Mouse (Mus musculus): Measurements from ENCODE around the gene Hspa1a. TPM values are rescaled to one million over a fixed set of nuclear protein-coding genes. Genes with fewer than 3 reads are reported as not detected.
"Not testable (repeated sequence)": the region's sequence is repeated elsewhere in the genome, so short reads cannot be mapped to it uniquely, and the experiment has no call there.

Hspa1a gene
- total RNA-seq (2021): 100 to 1,000 TPM; 195 to 256 TPM
- long read RNA-seq, experiment 1, transcript Hspa1a-201 (1 exons, 2,967 nt): major isoform, 297 of 298 reads
- long read RNA-seq, experiment 1, partial matches to known transcripts: 0 of 298 reads
- long read RNA-seq, experiment 1, other reads (novel, unspliced or antisense): 1 of 298 reads
- long read RNA-seq, experiment 2, transcript Hspa1a-201 (1 exons, 2,967 nt): major isoform, 203 of 203 reads
- long read RNA-seq, experiment 2, partial matches to known transcripts: 0 of 203 reads
- long read RNA-seq, experiment 2, other reads (novel, unspliced or antisense): 0 of 203 reads

GRCm38 (mm10) chr17:34972069-34972749, at the start of gene Hspa1a, which contains the start of gene Hspa1l:
Gene Hspa1a, minus strand, starts transcription at chr17:34972156.
Gene Hspa1l, plus strand, starts transcription at chr17:34972703.
- peak; percentile 84 to 91 for DNase-seq (ENCODE audit: low spot score in 2 of 2)

DNA sequence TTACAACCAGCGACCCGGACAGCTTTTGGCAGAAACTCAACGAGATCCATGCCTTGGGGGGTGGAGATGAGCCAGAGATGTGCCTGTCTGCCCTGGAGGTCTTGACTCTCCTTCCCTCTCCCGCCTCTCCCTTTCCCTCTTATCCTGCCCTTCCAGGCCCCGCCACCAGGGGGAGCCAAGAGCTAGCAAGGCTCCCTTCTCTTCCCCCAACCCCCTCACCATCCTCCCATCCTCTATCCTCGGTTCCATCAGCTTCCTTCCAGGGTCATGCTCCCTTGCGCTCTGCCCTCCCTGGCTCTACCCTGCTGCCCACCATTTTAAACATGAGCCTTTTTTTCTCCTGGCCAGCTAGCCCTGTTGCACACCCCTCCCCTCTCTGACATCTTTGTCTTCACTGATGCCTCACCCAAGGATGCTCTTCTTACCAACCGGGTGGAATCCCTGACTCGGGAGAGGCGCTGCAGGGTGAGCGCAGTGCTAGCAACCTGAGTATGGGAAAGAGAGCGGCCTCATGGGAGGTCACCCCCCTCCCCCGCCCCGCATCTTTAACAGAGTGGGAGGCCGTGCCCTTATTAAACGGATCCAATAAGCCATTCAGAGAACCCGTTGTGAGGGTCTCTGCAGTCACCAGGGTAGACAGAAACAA, 49.3 kb upstream of the Hspa1a start:
- DNase-seq (ENCODE audit: low spot score in 2 of 2): peak; percentile 90 to 93

DNA sequence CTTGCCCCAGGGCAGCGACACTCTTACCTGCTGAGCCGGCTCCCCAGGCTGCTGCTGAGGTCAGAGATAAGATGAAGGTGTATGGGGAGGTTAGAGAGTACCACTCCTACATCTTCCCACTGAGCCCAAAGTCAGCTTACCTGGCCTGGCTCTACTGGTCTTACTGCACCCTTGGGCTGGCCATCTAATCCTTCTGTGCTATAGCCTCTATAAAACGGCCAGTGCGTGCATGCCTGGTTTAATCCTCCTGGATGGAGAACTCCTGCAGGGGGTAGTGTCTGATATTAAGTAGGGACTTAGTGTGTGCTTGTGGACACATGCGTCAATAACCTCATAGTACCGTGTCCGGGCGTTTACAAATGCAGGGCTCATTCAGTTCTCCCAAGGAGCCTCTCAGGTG, 48.6 kb upstream of the Hspa1a start:
- no peak for DNase-seq (ENCODE audit: low spot score in 2 of 2)

DNA sequence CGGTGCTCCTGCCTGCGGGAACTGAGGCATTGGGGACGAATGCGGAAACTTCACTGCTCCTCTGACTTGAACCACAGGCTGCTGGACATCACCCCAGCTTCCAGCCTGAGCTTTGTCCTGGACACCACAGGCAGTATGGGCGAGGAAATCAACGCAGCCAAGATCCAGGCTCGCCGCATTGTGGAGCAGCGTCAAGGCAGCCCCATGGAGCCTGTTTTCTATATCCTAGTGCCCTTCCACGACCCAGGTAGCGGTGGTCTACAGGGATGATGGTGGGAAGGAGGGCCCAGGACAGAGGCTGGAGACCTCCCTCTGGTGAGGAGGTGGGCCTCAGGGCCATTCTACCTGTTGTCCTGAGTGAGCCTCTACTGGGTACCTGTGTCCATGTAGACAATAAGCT, 47.9 kb upstream of the Hspa1a start:
- DNase-seq (ENCODE audit: low spot score in 2 of 2): no peak

DNA sequence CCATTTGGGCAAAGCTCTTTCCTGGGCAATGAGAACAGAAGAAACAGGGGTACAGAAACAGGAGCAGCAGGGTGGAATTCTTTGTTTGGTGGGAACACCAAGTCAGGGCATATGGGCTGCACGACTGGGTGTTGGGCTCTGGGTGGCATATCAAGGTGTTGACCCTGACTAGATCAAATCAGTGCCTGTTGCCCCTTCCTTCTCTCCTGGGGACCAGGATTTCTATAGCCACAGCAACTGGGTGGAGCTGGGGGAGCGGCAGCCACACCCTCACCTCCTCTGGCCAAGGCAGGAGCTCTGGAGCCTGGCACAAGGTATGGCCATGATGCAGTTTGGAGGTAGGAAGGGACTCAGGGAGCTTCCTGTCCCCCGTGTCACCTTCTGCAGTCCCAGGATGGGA, 46.2 kb upstream of the Hspa1a start:
- no peak for DNase-seq (ENCODE audit: low spot score in 2 of 2)

GRCm38 (mm10) chr17:35017706-35018030, 45.7 kb upstream of the Hspa1a start:
- DNase-seq (ENCODE audit: low spot score in 2 of 2): no peak

- DNase-seq (ENCODE audit: low spot score in 2 of 2): no peak
Observed at GRCm38 (mm10) chr17:35016791-35017705, 45.1 kb upstream of the Hspa1a start.

DNA sequence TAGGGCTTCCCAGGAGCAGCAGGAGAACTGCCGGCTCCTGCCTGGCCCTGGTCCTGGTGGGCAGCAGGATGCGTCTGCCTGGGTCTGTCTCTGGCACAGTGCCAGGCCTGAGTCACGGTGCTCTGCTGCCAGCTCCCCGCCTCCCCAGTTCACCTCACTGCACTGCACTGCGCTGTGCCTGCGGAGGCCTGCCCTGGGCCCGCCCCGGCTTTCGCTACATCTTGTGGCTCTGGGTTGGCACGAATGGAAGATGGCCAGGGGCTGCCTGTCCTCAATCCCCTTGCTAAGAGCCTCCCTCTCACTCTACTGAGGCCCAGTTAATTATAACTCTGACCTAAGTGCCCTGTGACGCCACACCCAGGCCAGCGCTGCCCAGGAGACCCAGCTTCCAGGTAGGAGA, 44.4 kb upstream of the Hspa1a start, which contains the start of gene Vwa7:
Gene Vwa7 (plus strand): TSS at position 204 of the 400 bp plus-strand sequence.
- DNase-seq (ENCODE audit: low spot score in 2 of 2): peak; percentile 40 to 48

DNA sequence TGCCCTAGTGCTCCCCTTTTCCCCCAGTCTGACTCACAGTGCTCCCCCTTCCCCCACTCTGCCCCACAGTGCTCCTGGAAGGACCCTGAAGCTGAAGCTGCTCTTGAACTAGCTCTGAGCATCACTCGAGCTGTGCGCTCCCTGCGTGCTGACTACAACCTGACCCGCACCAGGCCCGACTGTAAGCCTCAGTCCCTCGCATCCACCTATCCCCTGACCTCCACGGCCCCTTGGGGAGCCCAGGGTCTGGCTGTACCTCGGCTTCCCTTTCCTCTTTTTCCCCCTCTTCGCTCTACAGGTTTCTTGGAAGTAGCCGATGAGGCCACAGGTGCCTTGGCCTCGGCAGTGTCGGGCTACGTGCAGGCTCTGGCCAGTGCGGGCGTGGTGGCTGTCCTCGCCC, 43.3 kb upstream of the Hspa1a start:
- DNase-seq (ENCODE audit: low spot score in 2 of 2): no peak

DNA sequence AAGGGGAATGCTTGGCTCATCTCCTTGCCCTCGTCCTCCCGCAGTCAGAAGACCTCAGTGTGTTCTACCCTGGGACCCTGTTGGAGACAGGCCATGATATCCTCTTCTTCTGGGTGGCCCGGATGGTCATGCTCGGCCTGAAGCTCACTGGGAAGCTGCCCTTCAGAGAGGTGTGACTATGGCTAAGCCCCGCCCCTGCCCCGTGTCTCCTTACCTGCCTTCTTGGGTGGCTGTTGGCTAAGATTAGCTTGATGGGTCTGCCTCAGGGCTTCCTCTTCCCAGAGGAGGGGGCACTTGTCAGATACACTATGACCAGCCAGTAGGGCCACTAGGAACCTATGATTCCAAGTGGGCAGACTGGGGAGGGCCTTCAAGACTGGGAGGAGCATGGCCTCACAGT, 41.3 kb upstream of the Hspa1a start:
- no peak for DNase-seq (ENCODE audit: low spot score in 2 of 2)

GRCm38 (mm10) chr17:35012430-35012829, 40.5 kb upstream of the Hspa1a start:
- DNase-seq (ENCODE audit: low spot score in 2 of 2): no peak

GRCm38 (mm10) chr17:35011440-35011839, 39.5 kb upstream of the Hspa1a start:
- no peak for DNase-seq (ENCODE audit: low spot score in 2 of 2)

DNA sequence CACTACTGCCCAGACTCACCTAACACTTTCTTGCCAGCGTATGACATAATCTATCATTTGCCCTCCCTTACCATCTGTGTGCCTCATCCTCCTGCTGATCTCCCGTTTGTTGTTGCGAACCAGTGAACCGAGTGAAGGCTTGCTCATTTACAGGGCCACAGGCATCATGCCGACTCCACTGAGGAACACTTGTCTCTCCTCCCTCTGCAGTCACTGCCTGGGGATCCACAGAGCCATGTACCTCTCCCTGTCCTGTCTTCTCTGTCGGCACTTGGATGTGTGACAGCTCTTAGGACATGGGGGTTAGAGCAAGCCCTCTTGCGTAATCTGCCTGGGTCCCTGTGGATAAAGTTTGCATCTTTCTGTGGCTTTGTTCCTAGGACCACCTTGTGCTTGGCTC, 37.6 kb upstream of the Hspa1a start:
- no peak for DNase-seq (ENCODE audit: low spot score in 2 of 2)

GRCm38 (mm10) chr17:35007387-35007991, 35.5 kb upstream of the Hspa1a start:
- DNase-seq (ENCODE audit: low spot score in 2 of 2): no peak

DNA sequence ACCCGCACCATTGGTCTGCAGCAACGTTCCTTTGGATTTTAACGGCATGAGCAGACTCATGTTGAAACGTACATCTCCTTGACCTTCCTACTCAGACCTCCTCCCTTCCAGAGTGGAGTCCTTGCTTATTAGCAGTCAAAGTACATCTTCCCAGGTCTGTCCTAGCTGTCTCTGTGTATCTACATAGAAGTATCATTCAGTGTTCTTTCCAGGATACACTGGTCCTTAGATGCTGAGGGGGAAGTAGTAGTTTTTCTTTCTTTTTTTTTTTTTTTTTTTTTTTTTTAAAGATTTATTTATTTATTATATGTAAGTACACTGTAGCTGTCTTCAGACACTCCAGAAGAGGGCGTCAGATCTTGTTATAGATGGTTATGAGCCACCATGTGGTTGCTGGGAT, 33.9 kb upstream of the Hspa1a start:
- DNase-seq (ENCODE audit: low spot score in 2 of 2): not testable (repeated sequence)

DNA sequence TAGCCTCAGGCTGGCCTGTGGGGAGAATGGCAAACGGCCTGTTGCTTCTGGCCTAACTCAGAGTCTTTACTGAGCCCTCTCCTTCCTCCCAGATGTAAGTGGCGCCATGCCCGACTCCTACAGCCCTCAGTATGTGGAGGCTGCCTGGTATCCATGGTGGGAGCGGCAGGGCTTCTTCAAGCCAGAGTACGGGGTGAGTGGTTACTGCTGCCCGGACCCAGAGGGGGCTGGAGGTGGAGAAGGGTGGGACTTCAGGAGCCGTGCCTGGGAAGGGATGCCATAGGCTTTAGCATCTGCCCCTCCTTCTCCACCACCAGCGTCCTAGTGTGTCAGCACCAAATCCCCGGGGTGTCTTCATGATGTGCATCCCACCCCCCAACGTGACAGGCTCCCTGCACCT, 33.2 kb upstream of the Hspa1a start:
- no peak for DNase-seq (ENCODE audit: low spot score in 2 of 2)

DNA sequence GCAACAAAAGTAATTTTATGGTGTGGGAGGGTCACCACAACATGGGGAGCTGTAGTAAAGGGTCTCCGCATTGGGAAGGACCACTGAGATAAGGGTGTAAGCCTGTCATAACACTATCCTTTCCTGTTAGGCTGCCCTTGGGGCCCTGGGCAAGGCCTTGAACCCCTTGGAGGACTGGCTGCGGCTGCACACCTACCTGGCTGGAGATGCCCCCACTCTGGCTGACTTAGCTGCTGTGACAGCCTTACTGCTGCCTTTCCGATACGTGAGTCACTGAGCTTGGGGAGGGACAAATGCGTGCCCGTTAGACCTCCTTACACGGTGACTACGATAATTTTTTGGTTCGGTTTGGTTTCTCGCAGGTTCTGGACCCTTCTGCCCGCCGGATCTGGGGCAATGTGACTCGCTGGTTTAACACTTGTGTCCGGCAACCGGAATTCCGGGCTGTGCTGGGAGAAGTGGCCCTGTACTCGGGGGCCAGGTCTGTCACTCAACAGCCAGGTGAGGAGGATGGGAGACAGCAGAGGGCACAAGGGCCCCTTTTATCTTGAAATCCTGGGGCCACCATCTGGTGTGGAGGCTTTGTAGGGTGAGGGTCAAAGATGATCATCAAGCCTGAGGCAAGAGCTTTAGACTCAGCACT, 32.2 kb upstream of the Hspa1a start:
- DNase-seq (ENCODE audit: low spot score in 2 of 2): no peak

- no peak for DNase-seq (ENCODE audit: low spot score in 2 of 2)
Observed at GRCm38 (mm10) chr17:35003022-35003838, 31.3 kb upstream of the Hspa1a start.

DNA sequence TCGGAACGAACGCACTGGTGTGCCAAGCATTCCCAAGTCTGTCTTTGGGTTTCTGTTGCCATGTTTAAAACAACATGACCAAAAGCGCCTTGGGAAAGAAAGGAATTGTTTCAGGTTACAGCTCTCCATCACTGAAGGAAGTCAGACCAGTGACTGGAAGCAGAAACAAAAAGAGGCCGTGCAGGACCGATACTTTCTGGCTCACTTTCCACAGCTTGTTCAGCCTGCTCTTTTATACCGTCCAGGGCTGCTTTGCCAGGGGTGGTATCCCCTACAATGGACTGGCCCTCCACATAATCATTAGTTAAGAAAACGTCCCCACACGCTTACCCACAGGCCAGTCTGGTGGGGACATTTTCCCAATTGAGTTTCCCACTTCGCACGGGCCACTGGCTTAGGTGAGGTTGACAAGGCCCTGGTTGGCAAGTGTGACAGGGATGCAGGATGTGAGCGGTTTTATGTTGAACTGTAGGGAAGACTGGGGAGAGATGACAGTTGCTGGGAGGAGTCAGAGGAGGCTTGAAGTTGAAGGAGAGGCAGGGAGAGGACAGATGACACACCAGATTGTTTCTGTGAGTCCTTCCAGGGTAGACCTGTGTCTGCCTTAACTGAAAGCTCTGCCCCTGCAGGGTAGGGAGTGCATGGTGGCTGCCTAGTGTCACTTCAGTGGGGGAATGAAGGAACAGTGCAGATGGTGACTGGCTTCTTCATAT, 30.4 kb upstream of the Hspa1a start:
- DNase-seq (ENCODE audit: low spot score in 2 of 2): no peak

Measured in adrenal gland, adult 18-20 months (tissue).